Mouse (Mus musculus): ENCODE data around the gene Bmpr1a.
A peak's percentile ranks its signal among the peaks of the same experiment; 100 is the strongest.
"Not testable (repeated sequence)": the region's sequence is repeated elsewhere in the genome, so short reads cannot be mapped to it uniquely, and the experiment has no call there.

Gene Bmpr1a

DNA sequence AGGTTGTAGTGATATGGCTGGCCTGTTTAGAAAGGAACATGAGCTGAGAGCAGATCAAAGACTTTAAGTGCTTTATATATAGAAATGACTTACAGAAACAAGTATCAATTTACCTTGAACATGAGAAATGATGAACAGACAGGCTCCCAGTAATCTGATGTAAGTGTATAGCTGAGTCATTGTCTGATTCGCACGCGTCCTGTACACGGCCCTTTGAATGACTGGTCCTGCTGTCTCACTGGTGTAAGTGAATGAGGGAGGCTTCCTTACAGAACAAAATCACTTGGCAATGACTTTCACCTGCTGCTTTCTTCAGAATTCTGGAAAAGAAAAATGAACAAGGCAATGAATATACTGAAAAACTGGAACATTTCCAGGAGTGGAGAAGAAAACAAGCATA lies 55.5 kb downstream of the Bmpr1a start:
- no peak for DNase-seq

DNA sequence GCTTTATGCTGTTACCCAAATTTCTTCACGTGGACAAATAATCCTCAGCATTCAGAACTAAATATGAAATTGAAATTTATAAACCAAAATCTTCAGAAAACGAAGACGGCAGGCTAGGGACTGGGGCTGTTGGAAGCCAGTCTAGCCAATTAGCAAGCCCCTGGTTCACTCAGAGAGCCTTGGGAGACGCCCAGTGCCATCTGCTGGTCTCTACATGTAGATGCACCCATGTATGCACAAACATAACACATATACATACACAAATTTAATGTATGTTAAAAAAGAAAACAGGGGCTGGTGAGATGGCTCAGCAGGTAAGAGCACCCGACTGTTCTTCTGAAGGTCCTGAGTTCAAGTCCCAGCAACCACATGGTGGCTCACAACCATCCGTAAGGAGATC lies 56.5 kb downstream of the Bmpr1a start:
- no peak for DNase-seq

DNA sequence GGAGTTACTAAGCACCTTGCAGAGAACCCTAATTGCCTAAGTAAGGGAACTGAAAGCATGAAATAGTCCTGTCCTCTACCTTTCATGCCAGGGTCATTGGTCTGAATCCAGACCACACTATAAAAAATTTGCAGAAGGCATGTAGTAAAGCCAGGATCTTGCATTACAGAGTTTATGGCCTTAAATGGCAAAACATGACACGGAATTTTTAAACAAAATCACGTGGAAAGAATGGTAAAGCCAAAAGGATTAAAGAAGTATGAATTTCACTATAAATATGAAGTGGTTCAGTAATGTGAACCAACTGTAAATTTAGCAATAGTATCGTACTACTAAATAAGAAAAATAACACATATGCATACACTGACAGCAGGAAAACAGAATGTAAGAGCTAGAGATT lies 57.8 kb downstream of the Bmpr1a start:
- DNase-seq: no peak

GRCm38 (mm10) chr14:34444924-34445323 lies 58.2 kb downstream of the Bmpr1a start:
- DNase-seq: no peak

DNA sequence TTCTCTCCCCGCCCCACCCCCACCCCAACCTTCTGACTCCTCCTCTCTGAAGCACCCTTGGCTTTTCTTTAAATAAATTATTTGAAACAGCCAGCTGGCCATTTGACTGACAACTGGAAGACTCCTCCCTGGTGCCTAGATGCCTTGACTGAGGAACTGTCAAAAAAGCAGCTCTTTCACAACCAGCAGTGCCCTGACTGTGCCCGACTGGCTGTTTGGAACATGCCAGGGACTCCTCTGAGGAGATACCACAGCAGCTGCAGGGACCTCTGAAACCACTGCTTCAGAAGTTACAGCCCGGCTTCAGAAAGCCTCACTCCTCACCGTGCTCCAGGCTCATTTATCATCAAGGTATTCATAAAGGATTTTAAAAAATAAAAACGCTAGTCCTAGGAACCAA lies 58.8 kb downstream of the Bmpr1a start:
- no peak for DNase-seq

DNA sequence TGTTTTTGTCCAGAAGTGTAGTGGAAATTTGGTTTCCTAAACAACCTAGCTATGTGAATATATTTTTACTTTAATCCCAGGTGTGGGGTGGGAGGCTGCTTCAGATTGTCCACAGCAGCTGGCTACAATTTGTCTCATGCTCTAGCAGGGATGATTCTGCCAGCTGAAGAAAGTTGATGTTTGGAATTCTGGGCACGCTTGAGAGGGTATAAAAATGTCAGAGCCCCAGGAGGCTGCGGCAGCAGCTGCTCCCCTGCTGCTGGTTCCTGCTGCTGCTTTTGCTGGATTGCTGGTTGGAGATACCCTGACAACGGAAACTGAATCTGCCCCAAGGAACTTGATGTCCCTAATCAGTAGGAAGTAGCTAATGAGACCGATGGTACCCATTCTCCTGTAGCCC lies 60.6 kb downstream of the Bmpr1a start:
- DNase-seq: no peak

DNA sequence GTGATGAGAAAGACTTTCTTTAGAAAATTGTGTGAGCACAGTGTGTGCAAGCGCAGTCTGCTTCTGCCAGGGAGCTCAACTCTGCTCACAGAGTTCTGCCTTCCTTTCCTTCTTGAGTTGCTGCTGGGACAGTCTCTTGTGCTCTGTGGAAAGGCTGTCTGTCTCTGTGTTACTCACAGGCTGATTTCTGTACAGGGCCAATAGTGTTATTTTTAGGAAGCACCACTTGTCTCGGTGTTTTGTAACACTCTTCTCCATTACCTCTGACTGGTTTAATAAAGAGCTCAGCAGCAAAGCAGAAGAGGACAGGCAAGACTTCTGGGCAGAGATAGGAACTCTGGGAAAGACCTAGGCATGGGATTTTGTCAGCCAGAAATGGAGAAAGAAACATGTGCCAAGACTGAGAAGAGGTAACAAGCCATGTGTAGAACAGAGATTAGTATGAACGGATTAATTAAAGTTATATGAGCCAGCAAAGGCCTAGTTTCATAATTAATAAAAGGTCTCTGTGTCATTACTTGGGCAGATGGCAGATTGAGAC lies 62.5 kb downstream of the Bmpr1a start:
- no peak for DNase-seq

- DNase-seq: no peak
Observed at GRCm38 (mm10) chr14:34429069-34429468, 74.1 kb downstream of the Bmpr1a start.

DNA sequence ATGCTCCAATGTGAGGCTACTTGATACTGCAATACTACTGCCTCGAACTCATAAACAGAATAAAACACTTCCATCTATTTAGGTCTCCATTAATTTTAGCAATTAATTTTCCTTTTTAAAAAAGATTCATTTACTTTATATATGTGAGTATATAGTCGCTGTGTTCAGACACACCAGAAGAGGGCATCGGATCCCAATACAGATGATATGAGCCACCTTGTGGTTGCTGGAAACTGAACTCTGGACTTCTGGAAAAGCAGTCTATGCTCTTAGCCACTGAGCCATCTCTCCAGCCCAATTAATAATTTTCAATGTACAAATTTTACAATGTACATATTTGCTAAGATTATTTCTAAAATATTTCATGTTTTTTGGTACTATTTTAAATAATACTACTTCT lies 74.9 kb downstream of the Bmpr1a start:
- DNase-seq: no peak

DNA sequence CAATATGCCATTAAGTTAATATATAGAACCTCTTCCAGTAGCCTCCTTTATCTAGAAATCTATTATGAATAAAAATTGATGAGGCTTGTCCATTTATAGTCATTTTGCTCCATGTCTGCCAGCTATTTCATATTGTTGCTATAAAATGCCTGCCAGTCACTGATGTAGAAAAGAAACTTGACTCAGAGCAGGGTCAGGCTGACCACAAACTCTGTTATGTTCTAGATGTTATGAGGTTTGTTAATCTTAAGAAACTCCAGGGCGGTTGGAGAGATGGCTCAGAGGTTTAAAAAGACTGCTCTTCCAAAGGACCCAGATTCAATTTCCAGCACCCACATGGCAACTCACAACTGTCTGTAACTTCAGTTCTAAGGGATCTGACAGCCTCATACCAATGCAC lies 82.1 kb downstream of the Bmpr1a start:
- DNase-seq: no peak

GRCm38 (mm10) chr14:34417501-34417900 lies 85.6 kb downstream of the Bmpr1a start:
- DNase-seq: no peak

GRCm38 (mm10) chr14:34416946-34417345 lies 86.2 kb downstream of the Bmpr1a start:
- DNase-seq: not testable (repeated sequence)

- no peak for DNase-seq
Observed at GRCm38 (mm10) chr14:34412164-34412896, 90.8 kb downstream of the Bmpr1a start.

DNA sequence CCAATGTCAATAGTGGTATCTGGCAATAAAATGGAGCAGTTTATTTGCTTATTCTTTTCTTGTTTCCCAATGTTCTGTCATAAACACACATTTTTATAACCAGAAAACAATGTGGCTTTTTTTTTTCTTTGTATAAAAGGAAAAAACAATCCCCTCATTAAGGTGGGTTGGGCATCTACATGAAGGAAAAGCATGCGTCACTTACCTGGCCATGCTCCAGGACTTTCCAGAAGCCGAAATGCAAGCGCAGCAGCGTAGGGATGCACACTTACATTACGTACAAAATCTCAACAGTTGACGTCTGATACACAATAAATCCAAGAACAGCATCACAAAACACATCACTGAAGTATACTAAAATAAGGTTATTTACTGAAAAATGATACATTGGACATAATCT lies 92.4 kb downstream of the Bmpr1a start:
- no peak for DNase-seq

DNA sequence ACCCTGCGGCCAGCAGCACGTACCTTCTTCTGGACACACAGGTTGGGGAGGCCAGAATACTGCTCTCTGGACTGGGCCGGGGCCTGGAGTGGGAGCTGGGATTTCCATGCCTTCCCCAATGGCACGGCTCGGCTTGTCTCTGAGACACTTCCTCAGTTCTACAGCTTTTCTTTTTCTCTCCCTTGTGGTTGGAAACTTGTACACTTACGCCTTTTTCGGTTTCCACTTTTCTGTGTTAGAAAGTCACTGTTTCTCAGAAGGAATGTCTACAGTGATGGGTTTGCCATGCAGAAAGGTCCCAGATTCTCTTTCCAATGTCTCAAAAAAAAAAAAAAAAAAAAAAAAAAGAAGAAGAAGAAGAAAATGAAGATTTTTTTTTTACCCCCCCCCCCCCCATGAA lies 99.7 kb downstream of the Bmpr1a start:
- DNase-seq: no peak

DNA sequence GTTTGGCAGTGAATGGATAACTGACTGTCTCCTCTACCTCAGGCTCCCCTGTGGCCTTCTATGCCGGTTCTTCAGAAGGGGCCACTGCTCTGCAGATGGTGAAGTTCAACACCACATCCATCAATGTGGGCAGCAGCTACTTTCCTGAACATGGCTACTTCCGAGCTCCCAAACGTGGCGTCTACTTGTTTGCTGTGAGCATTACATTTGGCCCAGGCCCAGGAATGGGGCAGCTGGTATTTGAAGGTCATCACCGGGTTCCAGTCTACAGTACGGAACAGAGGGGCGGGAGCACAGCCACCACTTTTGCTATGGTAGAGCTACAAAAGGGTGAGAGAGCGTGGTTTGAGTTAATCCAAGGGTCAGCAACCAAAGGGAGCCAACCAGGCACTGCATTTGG lies 100.3 kb downstream of the Bmpr1a start:
- DNase-seq: no peak

GRCm38 (mm10) chr14:34401135-34401534 lies 102.0 kb downstream of the Bmpr1a start:
- peak; percentile 69 to 88 for DNase-seq

DNA sequence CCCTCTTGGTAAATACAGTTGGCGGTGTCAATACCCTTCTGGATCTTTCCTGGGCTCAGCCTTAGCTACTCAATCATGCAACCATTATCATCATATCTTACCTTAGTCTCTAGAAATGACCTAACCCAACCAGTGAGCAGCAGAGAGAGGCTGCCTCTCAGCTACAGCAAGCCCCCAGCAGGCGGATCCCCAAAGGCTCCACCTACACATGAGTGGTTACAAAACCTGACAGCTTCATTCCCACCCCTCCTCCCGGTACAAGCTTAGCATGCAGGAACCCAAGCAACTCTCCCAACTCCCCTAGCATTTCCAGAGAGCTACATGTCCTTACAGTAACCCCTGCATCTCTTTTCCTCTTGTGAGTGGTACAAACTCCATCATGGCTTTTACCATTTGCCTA lies 103.1 kb downstream of the Bmpr1a start:
- no peak for DNase-seq

DNA sequence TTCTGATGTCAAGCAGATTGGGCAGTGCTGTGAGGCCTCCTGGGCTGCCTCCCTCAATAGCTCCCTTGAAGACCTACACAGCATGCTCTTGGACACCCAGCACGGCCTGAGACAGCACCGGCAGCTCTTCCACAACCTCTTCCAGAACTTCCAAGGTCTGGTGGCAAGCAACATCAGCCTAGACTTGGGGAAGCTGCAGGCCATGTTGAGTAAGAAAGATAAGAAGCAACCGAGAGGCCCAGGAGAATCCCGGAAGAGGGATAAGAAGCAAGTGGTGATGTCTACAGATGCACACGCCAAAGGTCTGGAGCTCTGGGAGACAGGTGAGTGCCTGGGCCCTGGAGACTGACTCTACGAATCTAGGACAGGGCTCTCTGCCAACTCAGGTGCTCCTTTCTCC lies 103.8 kb downstream of the Bmpr1a start:
- no peak for DNase-seq

DNA sequence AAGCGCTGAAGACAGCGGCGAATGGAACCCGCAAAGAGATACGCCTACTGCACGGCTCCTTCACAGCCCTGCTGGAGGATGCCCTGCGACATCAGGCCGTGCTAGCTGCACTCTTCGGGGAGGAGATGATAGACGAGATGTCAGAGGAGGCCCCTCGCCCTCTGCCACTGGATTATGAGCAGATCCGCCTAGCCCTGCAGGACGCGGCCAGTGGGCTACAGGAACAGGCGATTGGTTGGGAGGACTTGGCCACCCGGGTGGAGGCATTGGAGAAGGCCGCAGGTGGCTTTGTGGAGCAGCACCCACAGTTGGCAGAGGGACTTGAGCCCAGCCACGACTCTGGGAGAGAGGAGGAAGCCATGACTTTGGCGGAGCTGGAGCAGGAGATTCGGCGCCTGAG lies 104.2 kb downstream of the Bmpr1a start:
- no peak for DNase-seq

DNA sequence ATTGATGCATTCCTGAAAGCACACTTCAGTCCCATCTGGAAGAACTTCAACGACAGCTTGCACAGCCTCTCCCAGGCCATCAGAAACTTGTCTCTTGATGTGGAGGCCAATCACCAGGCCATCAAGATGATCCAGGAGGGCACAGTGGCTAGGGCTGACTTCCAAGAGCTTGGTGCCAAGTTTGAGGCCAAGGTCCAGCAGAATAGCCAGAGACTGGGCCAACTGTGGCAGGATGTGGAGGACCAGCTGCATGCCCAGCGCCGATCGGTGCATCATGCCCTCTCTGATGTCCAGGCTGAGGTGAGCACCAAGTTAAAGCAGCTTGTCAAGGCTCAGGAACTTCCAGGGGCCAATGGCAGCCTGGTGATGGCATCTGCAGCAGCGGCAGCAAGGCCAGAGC lies 105.3 kb downstream of the Bmpr1a start:
- DNase-seq: peak; percentile 35 to 55

DNA sequence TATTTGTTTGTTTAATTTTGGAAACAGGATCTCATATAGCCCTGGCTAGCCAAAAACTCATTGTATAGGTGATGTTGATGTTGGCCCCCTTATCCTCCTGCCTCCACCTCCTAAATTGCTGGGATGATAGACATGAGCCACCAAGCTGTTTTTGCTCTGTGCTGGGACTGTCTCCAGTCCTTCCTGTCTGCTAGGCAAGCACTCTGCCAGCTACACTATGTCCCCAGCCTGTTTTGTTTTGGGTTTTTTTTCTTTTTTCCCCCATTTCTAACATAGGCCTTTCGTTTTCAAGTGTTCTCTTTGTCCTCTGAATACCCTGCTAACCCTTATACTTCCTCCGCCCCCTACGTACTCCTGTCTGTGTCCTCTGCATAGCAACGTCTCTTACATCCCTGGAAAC lies 109.8 kb downstream of the Bmpr1a start:
- DNase-seq: no peak

- no peak for DNase-seq
Observed at GRCm38 (mm10) chr14:34382921-34383704, 120.0 kb downstream of the Bmpr1a start.

Data from kidney, adult 8-10 months (tissue).